Mouse (Mus musculus): ENCODE measurements at regions not wholly inside any gene's neighbourhood (a gene's known extent, or its start where the extent isn't known, plus 50 kb on each side); places are given as distances from the start of the nearest gene placed in this dataset.

GRCm38 (mm10) chr5:52052072-52052465, 138.2 kb downstream of the Dhx15 start:
- TF ChIP-seq ZNF384 (IDR thresholded peaks at IDR 0.05; ENCODE audit: low read depth, low read length) (no peak), KAT2A (IDR thresholded peaks at IDR 0.05; ENCODE audit: insufficient replicate concordance, low read length) (no peak), JUN (IDR thresholded peaks at IDR 0.05; ENCODE audit: insufficient read depth, low read depth, low read length) (no peak), POLR2AphosphoS2 (IDR thresholded peaks at IDR 0.05; ENCODE audit: low read depth, low read length) (no peak), CTCF (conservative IDR thresholded peaks at IDR 0.05 in 1 of 2, IDR thresholded peaks at IDR 0.05 in 1 of 2; ENCODE audit: low read depth in 2 of 2, low read length in 2 of 2) (no peak), RCOR1 (conservative IDR thresholded peaks at IDR 0.05; ENCODE audit: low read depth, low read length) (no peak), BHLHE40 (IDR thresholded peaks at IDR 0.05; ENCODE audit: low read depth, low read length) (no peak), E2F4 (IDR thresholded peaks at IDR 0.05; ENCODE audit: insufficient replicate concordance, low read depth, low read length) (no peak), HCFC1 (IDR thresholded peaks at IDR 0.05; ENCODE audit: low read depth, low read length) (no peak), EP300 (IDR thresholded peaks at IDR 0.05; ENCODE audit: low read length) (no peak)
